Mouse (Mus musculus) neural tube, embryonic 15.5 days (tissue): ENCODE data around the gene Bpifb2. TPM values are rescaled to one million over a fixed set of nuclear protein-coding genes. Genes with fewer than 3 reads are reported as not detected.
"Not testable (repeated sequence)": the region's sequence is repeated elsewhere in the genome, so short reads cannot be mapped to it uniquely, and the experiment has no call there.

ENCODE experiments used
- ATAC-seq: fragments of 200-750 bp; cut with Nextera tagmentation; 2 replicates; pipeline ENCODE4 v1.8.0; 2017; ENCODE audit warnings: mild to moderate bottlenecking, moderate TSS enrichment, moderate library complexity; ENCODE audit not compliant: low FRiP score
- H3K27ac ChIP-seq: fragments of 300-500 bp; sonication (generic); replicated peaks from 2 replicates; pipeline ENCODE4 v1.5.1; 2015; ENCODE audit warnings: mild to moderate bottlenecking, inconsistent platforms
- H3K27me3 ChIP-seq: fragments of 300-500 bp; sonication (generic); replicated peaks from 2 replicates; pipeline ENCODE4 v1.6.1; 2015; ENCODE audit warnings: inconsistent platforms
- H3K36me3 ChIP-seq: fragments of 300-500 bp; sonication (generic); 2 replicates; pipeline ENCODE4 v1.6.1; 2015; ENCODE audit warnings: inconsistent platforms
- H3K4me1 ChIP-seq: fragments of 300-500 bp; sonication (generic); 2 replicates; pipeline ENCODE4 v1.6.1; 2015; ENCODE audit warnings: inconsistent platforms
- H3K4me2 ChIP-seq: fragments of 300-500 bp; sonication (generic); 2 replicates; pipeline ENCODE4 v1.6.1; 2015; ENCODE audit warnings: inconsistent platforms, mild to moderate bottlenecking, moderate library complexity
- H3K4me3 ChIP-seq: fragments of 300-500 bp; sonication (generic); replicated peaks from 2 replicates; pipeline ENCODE4 v1.5.1; 2015; ENCODE audit warnings: mild to moderate bottlenecking, inconsistent platforms
- H3K9ac ChIP-seq: fragments of 300-500 bp; sonication (generic); replicated peaks from 2 replicates; pipeline ENCODE4 v1.6.1; 2015; ENCODE audit warnings: mild to moderate bottlenecking, inconsistent platforms
- H3K9me3 ChIP-seq: fragments of 300-500 bp; sonication (generic); replicated peaks from 2 replicates; pipeline ENCODE4 v1.6.1; 2016; ENCODE audit warnings: inconsistent platforms
- WGBS: fragments of 180-500 bp; shearing (Covaris S2); methylation state at CpG from one replicate; pipeline ENCODE4 v1.1.7; 2015; ENCODE audit warnings: mixed read lengths; 5-methylcytosine and 5-hydroxymethylcytosine counted together
- polyA plus RNA-seq: library from polyadenylated mRNA; unstranded; fragments of >200 nt; fragmentation: Nextera tagmentation; extraction: Ambion mirVana; gene quantifications from 2 replicates; pipeline ENCODE4 v1.2.1, GENCODE M21; 2015

Bpifb2 gene
- not detected in 2 replicates for polyA plus RNA-seq

- H3K36me3 ChIP-seq = no peaks in the 10 kb centered on the region
- no peaks in the 10 kb centered on the region for H3K4me1 ChIP-seq
- H3K4me3 ChIP-seq = no peak within 1 kb of the TSS
- H3K27ac ChIP-seq = no peak within 1 kb of the TSS
- no peak within 1 kb of the TSS for H3K4me2 ChIP-seq
- H3K27me3 ChIP-seq = no peaks in the 10 kb centered on the region
- no peak for ATAC-seq
- no peak within 1 kb of the TSS for H3K9ac ChIP-seq
- no peaks in the 10 kb centered on the region for H3K9me3 ChIP-seq
- 67% methylated on average over 9 of the region's 9 CpGs for WGBS
These were observed at the start of gene Bpifb2 for GRCm38 (mm10) chr2:153874745-153875144. Bpifb2 (plus strand) TSS chr2:153875045.

DNA sequence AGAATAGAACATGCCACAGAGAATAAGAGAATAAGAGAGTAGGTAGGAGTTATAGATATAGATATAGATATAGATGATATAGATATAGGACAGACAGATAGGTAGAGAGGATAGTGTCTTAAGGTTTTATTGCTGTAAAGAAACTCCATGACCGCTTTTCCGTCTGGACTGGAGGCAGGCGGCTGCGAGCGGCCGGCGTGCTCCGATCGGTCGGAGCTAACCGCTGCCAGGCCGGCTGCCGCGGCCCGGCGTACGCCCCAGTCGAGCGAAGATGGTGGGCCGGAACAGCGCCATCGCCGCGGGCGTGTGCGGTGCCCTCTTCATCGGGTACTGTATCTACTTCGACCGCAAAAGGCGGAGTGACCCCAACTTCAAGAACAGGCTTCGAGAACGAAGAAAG lies 48.9 kb upstream of the Bpifb2 start:
- H3K36me3 ChIP-seq, H3K4me1 ChIP-seq, H3K4me2 ChIP-seq, H3K9me3 ChIP-seq, H3K9ac ChIP-seq, H3K27ac ChIP-seq, H3K27me3 ChIP-seq, ATAC-seq, H3K4me3 ChIP-seq: not testable (repeated sequence)
- WGBS = 72% methylated on average over 32 of the region's 32 CpGs

- H3K27me3 ChIP-seq = no peaks in the 10 kb centered on the region
- 80% methylated on average over 8 of the region's 8 CpGs for WGBS
- ATAC-seq = no peak
- no peak overlapping the region for H3K4me3 ChIP-seq
- no peak overlapping the region for H3K4me2 ChIP-seq
- no peaks in the 10 kb centered on the region for H3K9me3 ChIP-seq
- no peak overlapping the region for H3K27ac ChIP-seq
- no peaks in the 10 kb centered on the region for H3K4me1 ChIP-seq
- H3K36me3 ChIP-seq = no peaks in the 10 kb centered on the region
- H3K9ac ChIP-seq = no peak overlapping the region
These were observed 47.5 kb upstream of the Bpifb2 start for GRCm38 (mm10) chr2:153827171-153827830.

- 91% methylated on average over 7 of the region's 7 CpGs for WGBS
- H3K4me3 ChIP-seq = no peak overlapping the region
- no peak overlapping the region for H3K9ac ChIP-seq
- no peaks in the 10 kb centered on the region for H3K27me3 ChIP-seq
- H3K27ac ChIP-seq = no peak overlapping the region
- H3K4me2 ChIP-seq = no peak overlapping the region
- H3K36me3 ChIP-seq = no peaks in the 10 kb centered on the region
- no peaks in the 10 kb centered on the region for H3K9me3 ChIP-seq
- ATAC-seq = no peak
- no peaks in the 10 kb centered on the region for H3K4me1 ChIP-seq
These were observed 46.1 kb upstream of the Bpifb2 start for GRCm38 (mm10) chr2:153828704-153829103.

GRCm38 (mm10) chr2:153833291-153833690 lies 41.6 kb upstream of the Bpifb2 start:
- Histone ChIP-seq H3K4me1 (no peaks in the 10 kb centered on the region), H3K9ac (no peak overlapping the region), H3K9me3 (no peaks in the 10 kb centered on the region), H3K4me2 (no peak overlapping the region), H3K27ac (no peak overlapping the region), H3K27me3 (no peaks in the 10 kb centered on the region), H3K4me3 (no peak overlapping the region), H3K36me3 (no peaks in the 10 kb centered on the region)
- ATAC-seq = no peak
- WGBS = 90% methylated on average over 8 of the region's 8 CpGs

DNA sequence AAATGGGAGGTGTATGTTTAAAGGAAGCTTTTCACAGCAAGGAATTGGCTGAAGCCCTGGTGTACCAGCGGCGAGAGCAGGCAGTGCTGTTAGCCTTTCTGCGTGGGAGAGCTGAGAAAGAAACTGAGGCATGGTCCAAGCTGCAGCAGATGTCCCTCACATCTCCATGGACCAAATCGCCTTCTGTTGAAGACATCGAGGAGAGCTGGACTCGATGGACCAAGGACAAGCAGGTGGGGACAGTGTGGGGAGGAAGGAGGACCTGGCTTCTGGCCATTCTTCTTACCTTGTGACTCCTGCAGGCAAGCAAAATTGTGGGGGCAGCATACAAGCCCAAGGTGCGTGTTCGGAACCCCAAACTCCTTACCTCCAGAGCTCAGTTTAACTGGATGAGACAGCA lies 32.0 kb upstream of the Bpifb2 start:
- Histone ChIP-seq H3K4me2 (no peak overlapping the region), H3K36me3 (no peaks in the 10 kb centered on the region), H3K9ac (no peak overlapping the region), H3K27me3 (no peaks in the 10 kb centered on the region), H3K4me1 (no peaks in the 10 kb centered on the region), H3K9me3 (no peaks in the 10 kb centered on the region), H3K27ac (no peak overlapping the region), H3K4me3 (no peak overlapping the region)
- 92% methylated on average over 8 of the region's 8 CpGs for WGBS
- no peak for ATAC-seq

GRCm38 (mm10) chr2:153848389-153848788 lies 26.5 kb upstream of the Bpifb2 start:
- WGBS = 74% methylated on average over 3 of the region's 3 CpGs
- no peak for ATAC-seq

GRCm38 (mm10) chr2:153850351-153851029 lies 24.4 kb upstream of the Bpifb2 start:
- WGBS = 85% methylated on average over 6 of the region's 6 CpGs
- no peak overlapping the region for H3K4me3 ChIP-seq
- H3K4me2 ChIP-seq = no peak overlapping the region
- ATAC-seq = no peak
- H3K27me3 ChIP-seq = no peaks in the 10 kb centered on the region
- H3K36me3 ChIP-seq = no peaks in the 10 kb centered on the region
- no peaks in the 10 kb centered on the region for H3K9me3 ChIP-seq
- H3K27ac ChIP-seq = no peak overlapping the region
- H3K4me1 ChIP-seq = no peaks in the 10 kb centered on the region
- no peak overlapping the region for H3K9ac ChIP-seq

More at GRCm38 (mm10) chr2:153848389-153848788, 26.5 kb upstream of the Bpifb2 start:
- H3K27me3 ChIP-seq = no peaks in the 10 kb centered on the region
- no peak overlapping the region for H3K9ac ChIP-seq
- no peak overlapping the region for H3K27ac ChIP-seq
- H3K4me1 ChIP-seq = no peaks in the 10 kb centered on the region
- H3K36me3 ChIP-seq = no peaks in the 10 kb centered on the region
- no peak overlapping the region for H3K4me3 ChIP-seq
- no peak overlapping the region for H3K4me2 ChIP-seq
- H3K9me3 ChIP-seq = no peaks in the 10 kb centered on the region

DNA sequence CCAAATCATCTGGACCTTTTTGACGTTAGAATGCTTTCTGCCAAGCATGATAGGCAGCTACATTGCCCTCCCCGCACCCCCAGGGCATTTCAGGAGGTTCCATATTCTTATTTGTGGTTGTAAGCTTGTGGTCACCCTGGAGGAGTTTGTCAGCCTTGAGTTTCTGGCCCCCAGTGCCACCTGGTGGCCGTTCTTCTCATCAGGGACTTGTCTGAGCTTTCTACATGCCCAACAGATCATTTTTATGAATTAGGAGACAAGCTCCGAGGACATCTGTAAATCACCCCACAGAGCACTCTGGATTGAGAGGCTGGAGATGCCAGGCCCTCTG lies 23.9 kb upstream of the Bpifb2 start:
- no peaks in the 10 kb centered on the region for H3K36me3 ChIP-seq
- H3K4me1 ChIP-seq = no peaks in the 10 kb centered on the region
- H3K4me3 ChIP-seq = no peak overlapping the region
- no peaks in the 10 kb centered on the region for H3K9me3 ChIP-seq
- H3K4me2 ChIP-seq = no peak overlapping the region
- WGBS = 50% methylated on average over 4 of the region's 4 CpGs
- H3K27ac ChIP-seq = no peak overlapping the region
- no peak for ATAC-seq
- H3K9ac ChIP-seq = no peak overlapping the region
- H3K27me3 ChIP-seq = no peaks in the 10 kb centered on the region

DNA sequence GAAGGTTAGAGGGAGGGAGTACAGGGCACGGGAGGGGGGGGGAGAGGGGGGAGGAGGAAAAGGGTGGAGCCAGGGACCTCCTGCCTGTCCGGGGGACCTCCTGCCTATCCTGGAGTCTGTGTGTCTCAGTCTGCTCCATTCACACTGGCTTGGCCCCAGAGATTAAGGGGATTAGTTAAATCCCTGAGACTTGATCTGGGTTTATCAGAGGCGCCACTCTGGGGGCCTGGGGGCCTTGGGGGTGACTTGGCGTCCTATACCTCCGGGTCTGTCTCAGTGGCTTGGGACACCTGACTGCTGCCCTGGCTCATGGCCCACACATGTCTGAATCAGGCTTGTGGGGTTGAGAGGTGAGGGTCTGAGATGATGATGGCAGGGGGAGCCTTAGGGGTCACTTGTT lies 21.3 kb upstream of the Bpifb2 start:
- no peaks in the 10 kb centered on the region for H3K4me1 ChIP-seq
- WGBS = 41% methylated on average over 5 of the region's 5 CpGs
- no peak overlapping the region for H3K9ac ChIP-seq

GRCm38 (mm10) chr2:153859581-153859980 lies 15.3 kb upstream of the Bpifb2 start:
- H3K9ac ChIP-seq = no peak overlapping the region
- no peaks in the 10 kb centered on the region for H3K27me3 ChIP-seq
- no peak overlapping the region for H3K4me3 ChIP-seq
- WGBS = 82% methylated on average over 2 of the region's 2 CpGs
- no peak overlapping the region for H3K4me2 ChIP-seq
- H3K36me3 ChIP-seq = no peaks in the 10 kb centered on the region
- no peaks in the 10 kb centered on the region for H3K4me1 ChIP-seq
- no peak overlapping the region for H3K27ac ChIP-seq
- ATAC-seq = no peak
- H3K9me3 ChIP-seq = no peaks in the 10 kb centered on the region

More for the DNA sequence above, 21.3 kb upstream of the Bpifb2 start:
- no peak for ATAC-seq
- Histone ChIP-seq H3K4me3 (no peak overlapping the region), H3K27ac (no peak overlapping the region), H3K4me2 (no peak overlapping the region), H3K36me3 (no peaks in the 10 kb centered on the region), H3K9me3 (no peaks in the 10 kb centered on the region), H3K27me3 (no peaks in the 10 kb centered on the region)

GRCm38 (mm10) chr2:153860315-153860714 lies 14.5 kb upstream of the Bpifb2 start:
- H3K9ac ChIP-seq = no peak overlapping the region
- H3K4me1 ChIP-seq = no peaks in the 10 kb centered on the region
- H3K4me2 ChIP-seq = no peak overlapping the region
- no peak overlapping the region for H3K4me3 ChIP-seq
- H3K27ac ChIP-seq = no peak overlapping the region
- no peaks in the 10 kb centered on the region for H3K27me3 ChIP-seq
- no peak for ATAC-seq
- WGBS = 86% methylated on average over 11 of the region's 11 CpGs
- H3K36me3 ChIP-seq = no peaks in the 10 kb centered on the region
- no peaks in the 10 kb centered on the region for H3K9me3 ChIP-seq
